Mouse (Mus musculus) limb, embryonic 12.5 days (tissue): ENCODE data around the gene Gzmg. TPM values are rescaled to one million over a fixed set of nuclear protein-coding genes. Genes with fewer than 3 reads are reported as not detected.
"Not testable (repeated sequence)": the region's sequence is repeated elsewhere in the genome, so short reads cannot be mapped to it uniquely, and the experiment has no call there.

Source experiments
- ATAC-seq: fragments of 200-750 bp; cut with Nextera tagmentation; 2 replicates; pipeline ENCODE4 v1.8.0; 2017; ENCODE audit warnings: low read depth, moderate TSS enrichment; ENCODE audit not compliant: insufficient number of reproducible peaks, insufficient read depth, low FRiP score, low TSS enrichment
- H3K27ac ChIP-seq: fragments of 300-500 bp; sonication (generic); 2 replicates; pipeline ENCODE4 v1.5.1; 2016; ENCODE audit warnings: mild to moderate bottlenecking, moderate library complexity
- H3K27me3 ChIP-seq: fragments of 300-500 bp; sonication (generic); 2 replicates; pipeline ENCODE4 v1.6.1; 2016; ENCODE audit warnings: mild to moderate bottlenecking, moderate library complexity
- H3K36me3 ChIP-seq: fragments of 300-500 bp; sonication (generic); 2 replicates; pipeline ENCODE4 v1.6.1; 2016; ENCODE audit warnings: mild to moderate bottlenecking, moderate library complexity
- H3K4me1 ChIP-seq: fragments of 300-500 bp; sonication (generic); replicated peaks from 2 replicates; pipeline ENCODE4 v1.6.1; 2016
- H3K4me2 ChIP-seq: fragments of 300-500 bp; sonication (generic); 2 replicates; pipeline ENCODE4 v1.6.1; 2016; ENCODE audit warnings: mild to moderate bottlenecking, moderate library complexity
- H3K4me3 ChIP-seq: fragments of 300-500 bp; sonication (generic); replicated peaks from 2 replicates; pipeline ENCODE4 v1.5.1; 2016; ENCODE audit warnings: mild to moderate bottlenecking
- H3K9ac ChIP-seq: fragments of 300-500 bp; sonication (generic); replicated peaks from 2 replicates; pipeline ENCODE4 v1.6.1; 2016; ENCODE audit warnings: mild to moderate bottlenecking, moderate library complexity
- H3K9me3 ChIP-seq: fragments of 300-500 bp; sonication (generic); 2 replicates; pipeline ENCODE4 v1.6.1; 2016; ENCODE audit warnings: mild to moderate bottlenecking, moderate library complexity
- WGBS: fragments of 180-500 bp; shearing (Covaris S2); methylation state at CpG from one replicate; pipeline ENCODE4 v1.1.7; 2016; 5-methylcytosine and 5-hydroxymethylcytosine counted together
- polyA plus RNA-seq: library from polyadenylated mRNA; unstranded; fragments of >200 nt; fragmentation: Nextera tagmentation; extraction: Ambion mirVana; gene quantifications from 2 replicates; pipeline ENCODE4 v1.2.1, GENCODE M21; 2016

Gzmg gene
- polyA plus RNA-seq, 1 experiment from 2014 or later = not detected

GRCm38 (mm10) chr14:56155340-56155739 is 4.0 kb downstream of the Gzmg start:
- Histone ChIP-seq H3K36me3 (no peaks in the 10 kb centered on the region), H3K4me1 (no peaks in the 10 kb centered on the region), H3K4me3 (no peak overlapping the region), H3K4me2 (no peak overlapping the region), H3K9ac (no peak overlapping the region), H3K27ac (no peak overlapping the region), H3K27me3 (no peaks in the 10 kb centered on the region), H3K9me3 (no peaks in the 10 kb centered on the region)
- 73% methylated on average over 2 of the region's 2 CpGs for WGBS
- ATAC-seq = no peak

DNA sequence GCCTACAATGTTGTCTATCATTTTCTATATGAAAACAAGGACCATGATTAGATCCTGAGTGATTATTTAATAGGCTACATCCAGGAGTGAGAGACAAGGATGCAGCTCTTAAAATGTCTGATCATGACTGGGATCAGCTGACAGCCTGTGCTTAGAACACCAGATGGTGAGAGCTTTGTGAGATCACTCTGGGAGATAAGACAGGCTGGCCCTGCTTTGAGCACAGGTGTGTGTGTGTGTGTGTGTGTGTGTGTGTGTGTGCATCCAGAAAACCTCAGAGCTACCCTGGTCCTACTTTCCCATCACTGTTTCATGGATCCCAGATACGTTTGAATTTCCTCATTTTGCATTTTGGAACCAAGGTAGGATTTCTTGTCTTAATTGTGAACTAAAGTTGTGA is 25.7 kb downstream of the Gzmg start:
- 93% methylated on average over 1 of the region's 1 CpGs for WGBS
- H3K4me2 ChIP-seq, H3K27ac ChIP-seq, H3K27me3 ChIP-seq, H3K36me3 ChIP-seq, H3K4me1 ChIP-seq, H3K9me3 ChIP-seq, H3K4me3 ChIP-seq, H3K9ac ChIP-seq, ATAC-seq: not testable (repeated sequence)

DNA sequence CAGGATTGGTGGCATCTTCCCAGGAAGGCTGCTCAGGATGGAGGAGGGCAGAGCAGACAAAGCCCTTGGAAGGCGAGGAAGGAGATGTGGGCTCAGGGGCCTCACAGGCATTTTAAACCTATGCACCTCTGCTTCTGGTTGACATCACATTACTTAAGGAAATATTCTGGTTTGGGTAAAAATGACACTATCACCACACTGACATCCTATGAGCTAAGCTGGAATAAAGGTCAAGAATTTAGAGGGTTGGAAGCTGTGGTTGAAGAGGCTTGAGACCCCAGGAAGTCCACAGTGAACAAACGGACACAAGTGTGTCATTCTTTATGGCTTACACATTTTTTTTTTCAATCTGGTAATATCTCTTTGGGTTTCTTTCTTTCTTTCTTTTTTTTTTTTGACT is 26.9 kb downstream of the Gzmg start, which contains the start of gene Gzmd:
Gene Gzmd (minus strand): TSS at position 101 of the 400 bp plus-strand sequence.
- not testable (repeated sequence) for H3K9me3 ChIP-seq, H3K9ac ChIP-seq, H3K27me3 ChIP-seq, ATAC-seq, H3K4me2 ChIP-seq, H3K36me3 ChIP-seq, H3K4me1 ChIP-seq, H3K27ac ChIP-seq, H3K4me3 ChIP-seq
- WGBS = 80% methylated on average over 2 of the region's 2 CpGs

GRCm38 (mm10) chr14:56128341-56128740 is 31.0 kb downstream of the Gzmg start:
- 36% methylated on average over 3 of the region's 3 CpGs for WGBS

DNA sequence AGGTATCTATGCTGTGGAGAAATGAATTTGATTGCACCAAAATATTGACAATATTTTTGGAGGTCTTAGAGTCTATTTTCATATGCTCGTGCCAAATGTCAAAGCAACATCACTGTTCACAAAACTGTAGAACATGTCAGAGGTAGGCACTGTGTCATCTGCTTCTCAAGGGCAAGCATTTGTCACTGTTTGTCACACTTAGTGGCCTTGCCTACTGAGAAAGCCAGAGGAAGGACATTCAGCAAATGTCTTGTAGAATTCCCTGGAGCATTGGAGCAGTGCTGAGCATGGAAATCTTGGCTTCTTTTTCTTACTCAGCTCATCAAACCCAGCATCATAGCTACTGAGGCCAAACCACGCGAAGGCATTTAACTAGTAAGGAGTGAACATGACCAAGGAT is 35.9 kb downstream of the Gzmg start:
- no peaks in the 10 kb centered on the region for H3K27me3 ChIP-seq
- H3K9ac ChIP-seq = no peak overlapping the region
- H3K9me3 ChIP-seq = no peaks in the 10 kb centered on the region
- WGBS = 87% methylated on average over 3 of the region's 3 CpGs
- no peak for ATAC-seq
- no peak overlapping the region for H3K4me3 ChIP-seq
- H3K4me1 ChIP-seq = no peaks in the 10 kb centered on the region
- no peaks in the 10 kb centered on the region for H3K36me3 ChIP-seq
- H3K27ac ChIP-seq = no peak overlapping the region
- no peak overlapping the region for H3K4me2 ChIP-seq

More at GRCm38 (mm10) chr14:56128341-56128740, 31.0 kb downstream of the Gzmg start:
- Histone ChIP-seq H3K4me2 (no peak overlapping the region), H3K36me3 (no peaks in the 10 kb centered on the region), H3K4me3 (no peak overlapping the region), H3K4me1 (no peaks in the 10 kb centered on the region), H3K27me3 (no peaks in the 10 kb centered on the region), H3K9ac (no peak overlapping the region), H3K9me3 (no peaks in the 10 kb centered on the region), H3K27ac (no peak overlapping the region)
- ATAC-seq = no peak

DNA sequence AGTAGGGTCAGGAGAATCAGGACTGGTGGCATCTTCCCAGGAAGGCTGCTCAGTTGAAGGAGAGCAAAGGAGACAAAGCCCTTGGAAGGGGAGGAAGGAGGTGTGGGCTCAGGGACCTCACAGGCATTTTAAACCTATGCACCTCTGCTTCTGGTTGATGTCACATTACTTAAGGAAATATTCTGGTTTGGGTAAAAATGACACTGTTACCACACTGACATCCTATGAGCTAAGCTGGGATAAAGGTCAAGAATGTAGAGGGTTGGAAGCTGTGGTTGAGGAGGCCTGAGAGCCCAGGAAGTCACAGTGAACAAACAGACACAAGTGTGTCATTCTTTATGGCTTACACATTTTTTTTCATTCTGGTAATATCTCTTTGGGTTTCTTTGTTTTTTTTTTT is 38.9 kb downstream of the Gzmg start, which contains the start of gene Gzme:
Gene Gzme (minus strand): TSS at position 101 of the 400 bp plus-strand sequence.
- no peak for ATAC-seq
- no peaks in the 10 kb centered on the region for H3K27me3 ChIP-seq
- H3K9ac ChIP-seq = no peak within 1 kb of the TSS
- no peaks in the 10 kb centered on the region for H3K36me3 ChIP-seq
- no peak within 1 kb of the TSS for H3K27ac ChIP-seq
- H3K4me2 ChIP-seq = no peak within 1 kb of the TSS
- H3K4me1 ChIP-seq = no peaks in the 10 kb centered on the region
- no peaks in the 10 kb centered on the region for H3K9me3 ChIP-seq
- no peak within 1 kb of the TSS for H3K4me3 ChIP-seq

GRCm38 (mm10) chr14:56115531-56116310 is 43.7 kb downstream of the Gzmg start:
- H3K36me3 ChIP-seq, H3K4me3 ChIP-seq, H3K4me1 ChIP-seq, H3K27me3 ChIP-seq, H3K4me2 ChIP-seq, ATAC-seq, H3K9ac ChIP-seq, H3K9me3 ChIP-seq, H3K27ac ChIP-seq: not testable (repeated sequence)
- 90% methylated on average over 33 of the region's 33 CpGs for WGBS

Other genes with a start within 250 kb of the Gzmg start
- gene Cma1, start 214.9 kb downstream of the Gzmg start, polyA plus RNA-seq = 0.20 and 0.45 TPM in 2 replicates
- not detected in 2 replicates for gene Cma2, start 208.6 kb downstream of the Gzmg start, polyA plus RNA-seq
- gene Mcpt1, start 141.6 kb downstream of the Gzmg start, polyA plus RNA-seq = not detected in 2 replicates
- gene Mcpt9, start 129.1 kb downstream of the Gzmg start, polyA plus RNA-seq = not detected in 2 replicates
- not detected in 2 replicates for gene Mcpt2, start 117.5 kb downstream of the Gzmg start, polyA plus RNA-seq
- not detected in 2 replicates for gene Mcpt4, start 97.3 kb downstream of the Gzmg start, polyA plus RNA-seq
- not detected in 2 replicates for gene Mcpt8, start 74.3 kb downstream of the Gzmg start, polyA plus RNA-seq
- not detected in 2 replicates for gene Ctsg, start 57.0 kb downstream of the Gzmg start, polyA plus RNA-seq
- gene Gzme, start 39.0 kb downstream of the Gzmg start, polyA plus RNA-seq = not detected in 2 replicates
- gene Gzmd, start 27.0 kb downstream of the Gzmg start, polyA plus RNA-seq = not detected in 2 replicates
- not detected in 2 replicates for gene Gzmn, start 15.0 kb upstream of the Gzmg start, polyA plus RNA-seq
- not detected in 2 replicates for gene Gzmf, start 51.8 kb upstream of the Gzmg start, polyA plus RNA-seq
- gene Gzmc, start 75.1 kb upstream of the Gzmg start, polyA plus RNA-seq = 0.41 TPM in 1 of 2 replicates, not detected in the other
- gene Gzmb, start 102.7 kb upstream of the Gzmg start, polyA plus RNA-seq = 0.14 and 0.44 TPM in 2 replicates
- gene Atp12a, start 205.5 kb upstream of the Gzmg start, polyA plus RNA-seq = not detected in 2 replicates
- 1.6 and 2.0 TPM in 2 replicates for gene Rnf17, start 243.0 kb upstream of the Gzmg start, polyA plus RNA-seq